Mouse (Mus musculus): Measurements from ENCODE around the gene Mnd1.

Gene Mnd1

DNA sequence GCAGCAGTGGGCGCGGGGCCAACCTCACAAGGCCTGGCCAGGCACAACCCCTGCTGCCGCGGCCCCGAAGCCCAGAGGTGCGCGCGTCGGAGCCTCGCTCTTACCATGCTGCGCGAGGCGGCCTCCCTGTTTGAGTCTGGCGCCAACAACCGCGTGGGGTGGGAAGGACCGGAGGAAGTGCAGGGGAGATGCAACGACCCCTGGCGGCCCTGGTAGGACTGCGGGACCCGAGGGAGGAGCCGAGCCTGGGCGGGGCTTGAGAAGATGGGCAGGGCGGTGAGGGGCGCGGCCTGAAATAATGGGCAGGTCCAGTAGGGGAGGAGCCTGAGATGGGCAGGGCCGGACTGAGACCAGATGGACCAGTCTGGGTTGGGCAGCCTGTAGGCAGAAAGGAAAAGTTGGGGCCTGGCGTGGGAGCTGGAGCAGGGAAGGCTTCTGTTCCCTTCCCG is at the start of gene Mnd1:
TSS of gene Mnd1 (minus strand) at position 229 of the 449 bp plus-strand sequence.
- DNase-seq (ENCODE audit: low read depth, low spot score), result peak; percentile 98

DNA sequence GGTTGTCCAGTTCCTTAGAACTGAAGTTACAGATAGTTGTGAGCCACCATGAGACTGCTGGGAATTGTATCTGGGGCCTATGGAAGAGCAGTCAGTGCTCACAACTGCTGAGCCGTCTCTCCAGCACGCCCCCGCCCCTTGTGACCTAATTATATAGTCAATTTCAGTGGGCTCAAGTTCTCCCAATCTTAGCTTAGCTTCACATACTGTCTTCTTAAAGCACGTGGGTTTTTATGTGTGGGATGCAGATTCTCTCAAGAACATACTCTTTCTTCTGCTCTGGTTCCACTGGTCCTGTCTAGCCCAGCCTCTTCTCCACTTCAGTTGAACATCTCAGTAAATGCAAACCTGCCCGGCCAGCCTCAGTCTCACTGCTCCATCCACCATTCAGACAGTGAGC is 49.1 kb upstream of the Mnd1 start:
- no peak for DNase-seq (ENCODE audit: low read depth, low spot score)

DNA sequence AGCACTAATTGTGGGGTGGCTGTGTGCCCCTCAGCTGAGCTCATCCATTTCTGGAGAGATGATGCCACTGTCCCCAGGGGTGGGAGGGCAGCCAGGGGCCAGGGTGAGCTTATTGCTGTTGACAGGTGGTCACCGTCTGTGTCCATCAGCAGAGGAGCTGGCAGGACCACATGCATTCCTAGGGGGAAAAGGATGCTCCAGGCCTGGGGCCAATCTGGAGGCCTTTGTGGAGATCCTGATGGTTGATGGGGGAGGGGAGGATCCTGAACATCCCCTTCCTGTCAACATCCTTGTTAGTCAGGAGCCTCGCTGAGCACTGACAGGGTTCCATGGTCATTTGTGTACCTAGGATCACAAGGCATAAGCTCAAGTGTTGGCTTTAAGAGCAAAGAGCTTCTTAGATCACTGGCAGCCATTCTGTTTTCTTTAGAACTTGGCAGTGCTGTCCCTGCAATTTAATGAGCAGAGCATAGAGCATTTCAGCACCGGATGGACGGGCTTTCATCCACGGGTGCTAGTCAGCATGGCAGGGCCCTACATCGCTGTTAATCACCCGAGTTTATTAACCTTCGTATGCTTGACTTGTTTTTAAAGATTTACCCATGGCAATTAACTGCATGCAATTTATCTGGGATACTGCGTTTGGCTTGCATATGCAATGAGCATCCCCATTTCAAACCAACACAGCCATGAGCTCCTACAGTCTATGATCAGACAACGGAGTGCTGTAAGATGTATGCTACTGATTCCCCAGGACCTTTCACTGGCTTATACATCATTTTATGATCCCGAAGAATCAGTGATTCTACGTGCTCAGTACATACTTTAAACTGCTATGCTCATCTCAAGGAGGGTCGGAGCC is 45.2 kb upstream of the Mnd1 start:
- DNase-seq (ENCODE audit: low read depth, low spot score), result no peak

DNA sequence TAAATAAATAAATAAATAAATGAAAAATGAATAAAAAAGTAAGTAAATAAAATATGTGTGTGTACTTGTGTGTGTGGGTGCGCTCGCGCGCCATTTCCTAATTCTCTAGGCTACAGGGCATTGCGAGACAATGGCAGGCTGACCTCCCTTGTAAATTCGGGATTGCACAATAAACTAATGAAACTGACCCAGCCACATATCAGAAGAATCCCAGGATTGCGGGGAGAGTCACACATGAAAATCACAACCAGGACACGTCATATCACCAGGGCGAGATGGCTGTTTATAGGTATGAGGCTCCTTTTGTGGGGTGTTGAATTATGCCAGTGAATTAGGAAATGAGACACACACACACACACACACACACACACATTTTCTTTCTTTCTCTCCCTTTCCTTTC is 43.9 kb upstream of the Mnd1 start:
- DNase-seq (ENCODE audit: low read depth, low spot score), result no peak

DNA sequence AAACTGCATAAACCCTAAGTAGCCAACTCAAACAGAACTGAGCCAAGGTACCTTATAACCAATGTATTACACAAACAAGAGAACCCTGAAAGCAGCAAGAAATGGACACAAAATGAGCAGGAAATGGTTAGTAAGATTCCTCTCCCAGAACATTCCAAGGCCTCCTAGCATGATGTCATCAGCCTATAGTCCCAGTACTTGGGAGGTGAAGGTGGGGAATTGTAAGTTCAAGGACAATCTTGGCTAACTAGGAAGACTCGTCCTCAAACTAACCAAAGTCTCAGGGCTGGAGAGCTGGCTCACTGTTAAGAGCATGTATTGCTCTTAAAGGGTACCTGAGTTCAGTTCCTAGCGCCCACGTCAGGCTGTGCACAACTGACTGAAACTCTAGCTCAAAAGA is 42.6 kb upstream of the Mnd1 start:
- no peak for DNase-seq (ENCODE audit: low read depth, low spot score)

DNA sequence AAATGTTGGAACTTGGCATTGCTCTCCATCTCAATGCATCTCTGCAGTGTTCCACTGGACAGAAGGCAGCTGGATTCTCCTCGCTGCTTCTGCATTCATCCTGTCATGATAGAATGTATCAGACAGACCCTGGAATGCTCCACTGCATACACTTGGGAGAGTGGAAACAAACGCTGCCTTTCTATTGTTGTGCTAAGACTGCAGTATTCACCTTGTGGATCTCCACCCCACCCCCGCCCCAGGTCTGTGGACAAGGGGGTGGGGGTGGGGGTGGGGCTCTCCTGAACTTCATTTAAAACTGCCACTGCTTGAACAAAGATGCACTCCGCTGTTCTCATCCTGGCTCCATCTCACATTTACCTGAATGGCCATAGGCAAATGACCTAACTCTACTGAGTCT is 38.3 kb upstream of the Mnd1 start:
- DNase-seq (ENCODE audit: low read depth, low spot score), result peak; percentile 84

DNA sequence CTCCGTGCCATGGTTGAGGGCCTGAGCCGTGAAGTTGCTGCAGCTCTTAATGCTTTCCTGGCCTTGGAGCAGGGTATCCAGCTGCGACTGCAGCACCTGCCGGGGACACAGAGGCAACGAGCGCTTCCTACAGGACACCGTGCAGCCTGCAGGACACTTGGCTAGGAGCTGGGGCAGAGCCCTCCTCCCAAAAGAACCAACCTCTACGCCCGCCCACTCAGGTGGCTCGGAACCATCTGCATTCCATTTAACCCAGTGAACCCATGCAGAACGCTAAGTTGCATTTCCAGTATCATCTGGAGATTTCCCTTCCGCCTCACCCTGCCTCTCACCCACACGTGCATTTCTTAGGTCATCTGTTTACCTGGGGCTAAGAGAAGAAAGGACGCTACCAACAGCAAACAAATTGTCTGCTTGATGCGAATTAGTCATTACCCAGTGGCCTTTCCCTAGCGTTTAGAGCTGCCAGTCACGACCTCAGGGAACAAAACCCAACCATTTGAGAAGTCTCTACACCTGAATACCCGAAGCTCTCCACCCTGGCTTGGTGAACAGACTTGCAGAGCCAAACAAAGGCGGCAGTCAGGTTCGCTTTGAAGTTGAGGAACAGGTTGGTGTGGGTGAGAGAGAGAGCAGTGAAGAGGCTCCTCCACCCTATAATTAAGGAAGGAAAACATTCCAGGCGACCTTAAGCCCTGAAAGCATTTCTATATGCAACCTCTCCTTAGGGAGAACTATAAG is 35.7 kb upstream of the Mnd1 start:
- peak; percentile 89 for DNase-seq (ENCODE audit: low read depth, low spot score)

DNA sequence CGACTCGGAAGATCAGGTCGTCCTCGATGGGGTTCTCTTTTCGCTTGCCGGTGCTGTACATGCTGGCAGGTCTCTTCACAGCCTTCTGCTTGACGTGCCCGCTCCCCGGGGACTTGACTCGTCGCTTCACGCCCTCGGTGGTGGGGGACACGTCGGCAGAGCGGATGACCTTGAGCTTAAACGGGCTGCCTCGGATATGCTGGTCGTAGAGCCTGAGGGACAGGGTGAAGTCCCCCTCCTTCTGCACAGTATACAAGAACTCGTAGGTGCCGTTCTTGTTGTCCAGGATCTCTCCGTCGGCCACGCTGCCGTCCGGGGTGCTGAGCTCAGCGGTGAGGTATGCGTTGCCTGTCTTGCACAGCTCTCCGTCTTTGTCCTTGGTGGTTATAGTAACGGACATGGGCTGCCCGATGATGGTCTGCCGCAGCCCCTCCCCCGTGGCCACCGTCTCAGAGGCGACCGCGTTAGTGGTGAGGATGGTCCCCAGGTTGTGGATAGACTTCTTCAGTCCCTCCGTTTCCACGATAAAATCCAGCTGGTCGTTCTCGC is 35.0 kb upstream of the Mnd1 start:
- DNase-seq (ENCODE audit: low read depth, low spot score), result peak; percentile 49

DNA sequence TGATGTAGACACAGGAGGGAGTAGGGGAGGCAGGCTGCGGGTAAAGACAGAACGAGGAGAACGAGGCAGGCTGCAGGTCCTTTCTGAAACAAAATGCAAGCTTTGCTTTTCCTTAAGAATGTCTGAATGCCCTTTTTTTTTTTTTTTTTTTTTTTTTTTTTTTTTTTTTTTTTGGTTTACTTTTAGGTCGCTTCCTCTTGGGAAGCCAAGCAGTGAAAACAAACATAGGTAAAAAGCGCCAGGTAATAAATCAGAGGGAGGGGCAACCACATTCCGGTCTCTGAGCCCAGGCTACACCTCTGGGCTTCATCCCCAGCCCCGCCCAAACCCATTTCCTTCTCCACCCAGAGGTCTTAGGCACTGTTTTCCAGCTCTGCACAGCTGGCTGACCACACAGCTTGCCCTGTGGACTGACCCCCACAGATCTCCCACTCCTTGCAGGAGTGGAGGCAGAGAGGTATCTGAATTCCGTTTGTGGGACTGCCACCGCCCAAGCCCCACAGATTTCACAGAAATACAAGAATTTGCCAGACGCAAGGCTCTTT is 34.1 kb upstream of the Mnd1 start:
- peak; percentile 51 for DNase-seq (ENCODE audit: low read depth, low spot score)

DNA sequence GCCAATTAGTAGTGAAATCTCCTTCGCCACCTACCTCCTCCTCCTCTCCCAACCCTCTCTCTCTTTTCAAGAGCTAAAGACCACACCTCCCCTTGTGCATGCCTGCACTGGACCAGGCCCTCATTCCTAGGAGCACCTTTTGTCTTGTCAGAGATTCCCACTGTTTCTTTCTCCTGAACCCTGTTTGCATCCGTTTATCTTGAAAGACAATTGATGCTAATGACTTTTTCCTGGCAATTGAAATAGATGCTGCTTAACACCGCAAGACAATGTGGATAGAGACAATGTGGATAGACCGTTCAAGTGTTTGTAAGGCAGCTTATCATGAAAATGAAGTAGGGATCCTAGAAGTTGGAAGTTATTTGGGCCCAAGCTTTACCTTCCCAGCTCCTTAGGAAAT is 26.1 kb upstream of the Mnd1 start:
- peak; percentile 94 for DNase-seq (ENCODE audit: low read depth, low spot score)

DNA sequence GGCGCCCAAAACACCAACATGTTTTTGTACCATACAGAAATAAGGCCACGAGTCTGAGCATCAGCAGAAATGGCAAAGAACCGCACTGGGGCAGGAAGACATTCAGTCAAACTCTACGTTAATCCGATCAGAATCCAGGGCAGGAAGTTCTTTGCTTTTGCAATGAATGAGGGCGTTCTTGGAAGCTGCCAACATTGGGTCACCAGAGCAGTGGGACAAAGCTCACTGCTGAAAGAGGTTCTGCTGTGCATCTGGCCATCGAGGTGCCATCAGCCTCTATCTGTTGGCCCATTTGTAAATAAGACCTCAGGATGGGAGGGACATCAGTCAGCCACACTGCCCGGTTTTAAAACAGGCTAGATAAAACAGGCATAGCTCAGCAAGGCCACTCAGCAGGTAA is 25.5 kb upstream of the Mnd1 start:
- no peak for DNase-seq (ENCODE audit: low read depth, low spot score)

DNA sequence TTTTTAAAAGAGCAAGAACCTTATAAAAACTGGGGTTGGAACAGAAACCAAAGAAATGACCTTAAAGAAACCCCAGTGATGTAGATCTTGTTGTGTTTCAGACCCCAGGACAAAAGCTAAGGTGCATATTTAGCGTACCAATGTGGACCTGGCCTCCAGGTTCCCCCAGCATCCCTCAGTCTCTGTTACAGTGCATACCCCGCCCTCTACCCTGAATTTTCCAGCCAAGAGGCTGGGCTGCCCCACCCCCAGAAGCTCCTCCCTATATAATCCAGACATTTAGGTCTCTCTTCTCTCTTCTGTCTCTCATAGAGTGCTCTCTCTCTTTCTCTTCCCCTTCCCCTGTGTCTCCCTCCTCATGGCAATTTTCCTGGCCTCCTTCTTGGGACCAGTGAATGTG is 24.7 kb upstream of the Mnd1 start:
- peak; percentile 37 for DNase-seq (ENCODE audit: low read depth, low spot score)

DNA sequence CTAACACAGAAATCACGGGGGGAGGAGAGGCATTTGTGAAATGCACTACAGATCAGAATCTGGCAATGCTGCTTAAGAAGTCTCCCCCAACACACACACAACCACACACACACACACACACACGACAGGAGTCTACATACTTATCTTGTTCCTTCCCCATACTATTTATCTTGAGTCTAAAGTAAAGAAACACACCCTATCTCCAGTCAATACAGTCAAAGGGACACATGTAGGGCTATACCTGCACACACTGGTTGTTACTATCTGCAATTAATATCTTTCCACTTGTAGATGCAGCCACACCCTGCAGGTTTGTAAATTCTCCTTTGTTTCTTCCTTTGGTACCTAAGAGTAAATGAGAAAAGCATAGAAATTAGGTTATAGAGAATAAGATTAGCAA is 22.2 kb upstream of the Mnd1 start:
- no peak for DNase-seq (ENCODE audit: low read depth, low spot score)

DNA sequence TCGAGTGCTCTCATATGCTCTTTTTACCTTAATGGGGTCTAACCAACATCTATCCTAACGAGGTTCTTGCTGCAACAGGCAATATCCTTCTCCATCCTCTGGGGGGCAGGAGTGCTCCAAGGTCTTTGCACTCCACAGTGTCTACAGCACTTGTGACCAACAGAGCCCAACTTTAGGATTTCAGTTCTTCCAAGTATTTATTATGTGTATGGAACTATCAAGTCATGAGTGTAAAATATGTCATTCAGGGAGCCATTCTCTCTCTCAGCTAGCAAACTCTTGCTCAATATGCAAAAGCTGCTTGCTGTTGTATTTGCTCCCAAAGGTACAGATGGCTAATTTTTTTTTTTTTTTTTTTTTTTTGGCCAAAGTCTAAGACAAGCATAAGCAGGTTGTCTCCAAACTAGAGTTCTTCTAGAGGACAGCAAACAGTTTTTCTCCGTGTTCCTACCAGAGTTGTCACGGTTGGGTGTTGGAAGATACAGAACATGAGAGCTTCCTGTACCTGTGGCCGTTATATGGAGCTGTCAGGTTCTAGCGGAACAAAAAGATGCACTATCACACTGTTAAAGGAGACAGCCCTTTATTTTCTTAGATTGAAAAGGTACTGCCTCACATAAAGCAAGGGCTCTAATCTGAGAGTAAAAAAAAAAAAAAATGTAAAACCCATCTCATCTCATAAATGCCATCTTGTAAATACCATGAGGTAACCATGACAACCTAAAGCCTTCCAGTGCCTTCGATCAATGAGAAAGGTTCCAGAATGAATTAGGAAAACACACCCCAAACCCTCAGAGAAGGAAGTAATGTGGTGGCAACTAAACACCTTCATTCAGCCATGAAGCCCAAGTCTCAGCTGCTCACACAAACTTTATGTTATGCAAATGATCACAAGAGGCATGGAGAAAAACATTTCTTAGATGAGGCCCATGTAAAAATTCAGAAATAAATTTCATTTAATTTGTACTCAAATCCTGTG is 20.0 kb upstream of the Mnd1 start:
- peak; percentile 86 for DNase-seq (ENCODE audit: low read depth, low spot score)

DNA sequence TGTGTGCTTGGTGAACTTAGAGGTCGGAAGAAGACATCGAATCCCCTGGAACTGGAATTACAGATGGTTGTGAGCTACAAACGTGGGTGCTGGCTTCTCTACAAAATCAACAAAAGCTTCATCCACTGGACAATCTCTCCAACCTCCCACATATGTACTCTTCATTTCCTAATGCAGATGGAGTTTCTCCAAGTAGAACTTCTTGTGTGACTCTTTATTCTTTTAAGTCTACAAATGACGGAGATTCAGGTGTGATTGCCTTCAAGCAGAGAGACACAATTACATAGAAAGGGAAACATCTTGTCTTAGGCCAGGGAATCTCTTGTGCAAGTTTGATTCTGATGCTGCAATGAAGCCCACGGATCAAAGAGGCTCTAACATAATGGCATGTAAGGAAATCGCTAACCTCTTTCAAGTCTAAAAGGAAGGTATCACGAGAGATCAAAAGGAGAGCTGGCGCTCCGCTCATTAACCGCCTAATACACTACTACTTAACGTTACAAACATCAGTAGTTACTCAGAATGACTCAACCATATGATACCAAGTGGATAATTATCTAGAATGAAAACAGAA is 18.1 kb upstream of the Mnd1 start, which contains the start of gene Gm6525:
TSS of gene Gm6525 (plus strand) at position 524 of the 574 bp plus-strand sequence.
- no peak for DNase-seq (ENCODE audit: low read depth, low spot score)

DNA sequence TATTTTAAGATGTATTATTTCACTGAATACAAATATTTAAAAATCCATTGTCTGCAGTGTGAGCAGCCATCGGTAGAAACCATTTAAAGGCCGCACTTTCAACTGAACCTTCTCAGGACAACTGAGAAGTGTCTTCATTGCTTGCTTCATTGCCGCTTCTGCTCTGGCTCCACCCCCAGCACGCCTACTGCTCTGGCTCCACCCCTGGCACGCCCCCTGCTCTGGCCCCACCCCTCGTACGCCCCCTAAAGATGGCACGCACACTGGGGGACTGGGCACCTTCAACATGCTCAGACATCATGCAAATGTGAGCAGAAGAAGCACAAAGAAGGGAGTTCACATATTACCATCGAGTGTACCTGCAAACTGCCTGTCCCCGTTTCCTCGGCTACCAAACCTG is 16.8 kb upstream of the Mnd1 start:
- DNase-seq (ENCODE audit: low read depth, low spot score), result peak; percentile 64

DNA sequence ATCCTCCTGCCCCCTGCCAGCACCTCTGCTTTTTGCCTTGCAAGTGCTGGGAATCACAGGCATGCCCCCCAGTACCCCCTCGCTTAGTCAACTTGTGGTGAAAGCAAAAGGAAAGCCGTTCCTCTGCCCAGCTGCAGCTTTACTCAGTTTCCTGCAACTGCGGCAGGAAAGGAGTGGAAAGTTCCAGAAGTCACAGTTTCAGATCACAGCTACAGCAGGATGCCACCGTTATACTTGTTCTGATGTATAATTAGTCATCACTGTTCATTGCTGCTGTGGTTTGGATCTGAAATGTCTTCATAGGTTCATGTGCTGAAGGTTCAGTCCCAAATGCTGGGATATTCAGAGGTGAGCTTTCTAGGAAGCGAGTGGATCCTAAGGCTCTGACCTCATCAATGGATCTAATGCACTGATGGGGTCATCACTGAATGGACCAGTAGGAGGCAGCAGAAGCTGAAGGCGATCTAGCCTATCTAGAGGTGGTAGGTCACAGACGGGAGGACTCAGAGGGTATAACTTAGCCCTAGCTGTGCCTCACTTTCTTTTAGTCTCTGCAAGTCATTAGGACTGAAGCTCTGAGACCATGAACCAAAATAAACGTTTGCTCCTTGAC is 13.9 kb upstream of the Mnd1 start:
- peak; percentile 63 for DNase-seq (ENCODE audit: low read depth, low spot score)

DNA sequence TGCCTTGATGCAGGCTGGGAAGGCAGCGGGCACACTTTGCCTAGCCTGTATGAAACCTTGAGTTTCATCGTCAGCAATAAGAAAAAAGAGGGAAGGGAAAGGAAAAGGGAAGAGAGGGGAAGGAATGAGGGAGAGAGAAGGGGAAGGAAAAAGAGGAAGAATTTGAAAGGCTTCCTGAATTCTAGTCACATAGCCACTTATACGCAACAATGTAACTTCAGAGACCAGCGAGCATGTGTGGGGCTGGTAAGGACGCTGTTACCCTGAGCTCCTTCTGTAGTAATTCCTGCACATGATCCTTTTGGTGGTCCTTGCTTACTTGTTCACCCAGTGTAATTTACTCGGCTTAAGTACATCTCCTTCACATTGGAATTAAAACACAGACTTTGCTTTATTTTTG is 13.4 kb upstream of the Mnd1 start:
- DNase-seq (ENCODE audit: low read depth, low spot score), result no peak

DNA sequence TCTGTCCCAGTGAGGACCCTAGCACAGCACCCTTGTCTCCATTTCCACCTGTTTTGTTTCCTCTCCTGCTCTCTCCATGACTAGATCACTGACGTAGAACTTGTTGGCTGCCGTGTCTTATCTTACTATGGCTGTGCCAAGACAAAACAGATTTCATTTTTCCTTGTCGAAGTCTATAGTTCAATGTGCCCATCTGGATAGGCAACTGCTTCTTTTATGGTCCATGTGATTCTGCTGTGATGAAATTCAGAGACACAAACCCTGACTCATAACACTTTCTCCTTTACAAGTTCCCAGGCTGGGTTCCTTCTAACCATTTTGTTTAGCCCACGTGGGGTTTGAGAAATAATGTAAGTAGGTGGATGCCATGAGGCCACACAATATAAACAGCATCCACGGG is 10.5 kb upstream of the Mnd1 start:
- no peak for DNase-seq (ENCODE audit: low read depth, low spot score)

DNA sequence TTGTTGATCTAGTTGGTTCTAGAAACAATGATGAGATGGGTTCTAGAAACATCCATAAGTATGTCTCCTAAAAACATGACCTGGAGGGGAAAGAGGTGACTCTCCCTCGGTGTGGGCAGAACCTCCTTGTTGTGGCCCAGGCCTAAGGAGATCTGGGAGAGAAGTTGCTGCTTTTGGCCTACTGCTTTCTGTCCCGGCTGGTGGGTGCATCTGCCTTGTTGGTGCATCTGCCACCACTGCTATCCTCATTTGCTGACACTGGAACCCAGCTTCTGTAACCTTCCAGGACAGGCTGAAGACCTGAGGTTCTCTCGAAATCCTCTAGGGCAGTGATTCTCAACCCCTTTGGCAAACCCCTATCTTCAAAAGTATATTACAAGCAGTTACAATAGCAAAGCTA is 9.8 kb upstream of the Mnd1 start:
- DNase-seq (ENCODE audit: low read depth, low spot score), result no peak

Measured in ZHBTc4 (cell line).